Mouse (Mus musculus): Measurements from ENCODE around the gene Gpr31b.

GRCm38 (mm10) chr17:13009887-13010286 is 42.2 kb downstream of the Gpr31b start:
- TF ChIP-seq POLR2A (IDR thresholded peaks at IDR 0.05; ENCODE audit: low read depth, low read length): no peak
- TF ChIP-seq CTCF (conservative IDR thresholded peaks at IDR 0.05; ENCODE audit: insufficient read depth, insufficient read length, low read depth, low read length): no peak; the same call in 1 of the 2 replicates

All from kidney, adult 2 months (tissue).